Mouse (Mus musculus) fat pad, adult 2 months (tissue): ENCODE results near the gene Gm45194.

Experiments used
- DNase-seq: peaks from one replicate; pipeline ENCODE4 v3.0.0-alpha.2; 2011; ENCODE audit warnings: low read depth, low spot score; ENCODE audit errors: extremely low read depth

Gene Gm45194

DNA sequence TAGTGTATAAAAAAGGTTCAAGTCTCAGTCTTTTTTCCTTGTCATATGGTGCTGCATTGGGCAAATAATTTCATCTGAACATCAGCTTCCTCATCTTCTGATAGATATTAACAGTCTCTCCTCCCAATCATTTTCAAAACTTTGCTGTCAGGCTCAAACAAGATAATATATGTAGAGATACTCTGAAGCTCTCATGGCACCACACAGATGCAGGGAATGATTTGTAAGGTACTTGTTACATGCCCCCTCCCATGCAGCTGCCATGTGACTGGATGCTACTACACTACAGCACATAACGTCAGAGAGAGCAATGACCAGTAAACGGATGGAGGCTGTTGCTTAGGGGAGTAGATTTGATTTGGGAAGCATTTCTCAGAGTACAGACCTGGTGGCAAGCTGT is at the start of gene Gm45194:
TSS of gene Gm45194 (plus strand) at position 301 of the 400 bp plus-strand sequence.
- no peak for DNase-seq

DNA sequence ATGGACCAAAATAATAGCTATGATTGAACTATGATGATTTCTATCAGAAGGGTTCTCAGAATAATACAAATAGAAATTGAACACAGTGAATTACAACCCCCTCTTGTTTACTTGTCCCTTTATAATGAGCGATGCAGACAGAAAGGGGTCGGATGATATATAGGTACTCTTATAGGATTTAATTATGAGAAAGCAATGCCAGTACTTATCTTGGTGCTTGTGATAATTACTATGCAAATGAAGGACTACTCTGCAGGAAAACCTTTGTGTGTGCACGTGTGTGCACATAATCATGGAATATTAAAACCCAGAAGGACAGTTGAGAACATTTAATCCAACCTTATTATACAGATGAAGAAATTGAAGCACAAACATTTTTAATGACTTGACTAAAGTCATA is 35.3 kb upstream of the Gm45194 start:
- no peak for DNase-seq

DNA sequence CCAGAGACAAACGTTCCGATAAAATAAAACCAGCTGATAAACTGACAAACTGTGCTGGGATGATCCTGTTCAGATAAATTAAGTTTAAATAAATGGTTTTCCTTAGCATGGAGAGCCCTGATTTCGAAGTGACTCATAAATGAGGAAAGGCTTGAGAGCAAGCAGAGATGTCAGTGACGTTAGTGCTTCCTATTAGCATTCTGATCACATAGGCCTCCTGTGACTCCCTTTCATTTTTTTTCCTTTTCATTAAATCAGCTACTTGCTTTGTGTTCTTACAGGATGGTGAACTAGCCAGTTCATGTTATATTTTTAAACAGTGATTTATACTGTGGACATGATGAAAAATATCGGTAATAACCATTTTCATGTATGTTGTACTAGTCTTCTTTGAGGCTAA is 9.9 kb upstream of the Gm45194 start:
- no peak for DNase-seq

DNA sequence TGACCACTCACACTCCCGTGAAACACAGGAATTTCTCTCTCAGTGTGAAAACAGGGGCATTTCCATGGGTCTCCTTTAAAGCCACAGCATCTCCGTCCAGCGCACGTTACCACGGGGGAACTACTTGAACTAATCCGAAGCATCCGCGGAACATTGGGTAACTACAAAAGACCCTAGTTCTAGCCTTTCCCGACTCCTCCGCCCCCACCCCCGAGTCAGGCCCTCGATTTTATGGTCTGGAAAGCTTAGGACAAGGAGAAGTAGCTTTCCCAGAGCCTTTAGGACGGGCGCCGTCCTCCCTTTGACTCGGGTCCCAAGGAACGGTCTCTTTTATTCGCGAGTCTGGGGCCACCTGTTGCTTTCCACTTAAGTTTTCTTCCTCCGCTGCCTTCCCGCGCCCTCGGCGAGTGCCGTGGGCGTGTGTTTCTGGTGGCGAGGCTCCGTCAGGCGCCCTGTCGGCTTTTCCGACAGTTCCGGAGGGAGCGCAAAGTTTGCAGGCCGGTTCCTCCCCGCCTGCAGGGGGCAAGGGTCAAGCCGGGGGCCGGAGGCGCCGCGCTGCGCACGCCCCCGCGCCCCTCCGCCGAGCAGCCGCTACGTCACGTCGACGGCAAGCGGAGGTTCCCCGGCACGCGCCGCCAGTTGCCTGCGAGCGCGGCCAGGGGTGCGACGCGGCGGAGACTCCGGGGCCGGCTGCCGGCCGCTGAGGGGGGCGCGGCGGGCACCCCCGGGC is 3.3 kb downstream of the Gm45194 start:
- no peak for DNase-seq

DNA sequence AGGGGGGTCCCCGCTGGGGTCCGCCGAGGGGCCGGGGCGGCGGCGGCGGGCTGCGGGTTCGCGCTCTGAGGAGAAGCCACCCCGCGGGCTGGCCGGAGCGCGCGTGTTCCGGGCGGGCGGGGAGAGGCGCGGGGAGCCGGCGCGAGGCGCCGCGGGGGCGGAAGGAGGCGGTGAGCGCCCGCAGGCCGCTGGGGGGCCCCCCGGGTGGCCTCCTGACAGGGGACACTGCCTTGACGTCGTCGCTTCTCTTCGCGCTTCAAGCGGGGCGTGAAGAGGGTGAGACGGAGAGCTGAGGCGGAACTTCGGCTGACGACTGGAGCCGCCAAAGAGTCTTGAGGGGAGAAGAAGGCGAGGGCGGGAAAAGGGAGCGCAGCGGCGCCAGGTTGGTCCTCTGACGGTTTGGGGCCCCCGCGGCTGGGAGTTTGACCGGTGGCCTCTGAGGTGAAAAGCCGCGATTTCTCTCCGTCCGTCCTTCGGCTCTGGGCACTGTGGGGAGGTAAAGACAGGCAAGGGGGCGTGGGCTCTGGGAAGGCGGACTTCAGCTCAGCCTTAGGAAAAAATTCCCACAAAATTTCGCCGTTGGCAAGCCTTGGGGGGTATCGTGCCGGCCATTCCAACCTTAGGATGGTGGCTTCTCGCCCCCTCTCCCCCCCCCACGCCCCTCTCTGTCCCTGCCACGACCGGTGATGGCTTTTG is 4.0 kb downstream of the Gm45194 start:
- DNase-seq: no peak

DNA sequence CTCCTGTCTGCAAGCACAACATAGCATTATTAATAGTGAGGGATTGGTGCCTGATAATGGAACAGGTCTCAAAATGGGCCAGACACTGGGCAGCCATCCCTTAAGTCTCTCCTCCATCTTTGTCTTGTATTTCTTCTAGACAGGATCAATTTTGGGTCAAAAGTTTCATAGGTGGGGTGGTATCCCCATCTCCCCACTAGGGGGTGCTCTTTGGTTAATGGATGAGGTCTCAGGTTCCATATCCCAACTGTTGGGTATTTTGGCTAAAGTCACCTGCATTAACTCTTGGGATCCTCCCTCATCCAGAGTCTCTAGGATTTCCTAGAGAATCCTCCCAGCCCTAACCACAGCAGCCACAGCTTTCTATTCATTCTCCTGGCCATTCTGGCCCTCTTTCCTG is 26.2 kb downstream of the Gm45194 start:
- no peak for DNase-seq

DNA sequence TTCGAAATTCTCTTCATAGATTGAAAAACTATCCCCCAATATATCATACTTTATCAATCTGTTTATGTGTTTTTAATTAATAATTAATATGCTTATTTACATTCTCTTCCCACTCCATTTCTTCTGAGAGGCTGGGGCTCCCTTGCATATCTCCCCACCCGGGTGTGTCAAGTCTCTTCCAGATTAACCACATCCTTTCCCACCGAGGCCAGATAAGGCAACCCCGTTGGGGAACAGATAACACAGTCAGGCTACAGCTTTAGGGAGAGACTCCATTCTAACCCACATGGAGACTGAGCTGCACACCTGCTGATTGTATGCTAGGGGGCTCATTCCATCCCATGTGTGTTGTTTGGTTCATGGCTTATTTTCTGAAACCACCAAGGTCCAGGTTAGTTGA is 69.7 kb downstream of the Gm45194 start:
- DNase-seq: no peak

DNA sequence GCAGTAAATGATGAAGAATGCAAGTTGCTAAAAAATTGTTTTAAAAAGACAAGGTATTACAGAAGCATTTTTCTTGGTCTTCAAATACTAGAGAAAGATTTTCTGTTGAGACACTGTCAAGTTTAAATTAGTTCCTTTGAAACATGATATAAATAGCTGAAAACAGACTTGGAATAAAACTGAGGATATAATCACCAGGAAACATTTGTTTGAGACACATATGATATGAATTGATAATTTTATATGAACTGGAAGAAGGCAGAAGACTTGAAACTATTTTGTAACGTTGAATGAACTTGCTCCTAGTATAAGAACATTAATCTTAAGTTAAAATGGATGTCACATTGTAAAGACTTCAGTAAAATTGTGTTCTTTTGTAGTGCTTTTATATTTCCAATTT is 108.5 kb downstream of the Gm45194 start:
- DNase-seq: no peak

DNA sequence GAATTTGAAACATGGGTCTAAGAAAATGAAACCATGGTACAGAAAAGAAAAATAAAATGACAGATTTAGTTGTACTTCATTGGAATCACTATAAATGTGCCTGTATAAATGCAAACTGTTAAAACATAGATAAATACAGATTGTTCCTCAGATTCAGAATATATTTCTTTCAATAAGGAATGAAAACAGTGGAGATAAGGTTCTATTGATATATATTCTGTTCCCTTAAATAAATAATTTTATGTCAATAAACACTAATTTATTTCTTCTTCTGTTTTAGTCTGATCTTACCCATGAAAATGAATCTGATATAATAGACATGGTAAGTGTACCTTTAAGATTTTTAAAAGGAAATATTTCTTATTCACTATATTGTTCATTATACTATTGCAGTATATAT is 119.5 kb downstream of the Gm45194 start, which contains the start of gene Tex16:
TSS of gene Tex16 (plus strand) at position 301 of the 400 bp plus-strand sequence.
- DNase-seq: no peak

DNA sequence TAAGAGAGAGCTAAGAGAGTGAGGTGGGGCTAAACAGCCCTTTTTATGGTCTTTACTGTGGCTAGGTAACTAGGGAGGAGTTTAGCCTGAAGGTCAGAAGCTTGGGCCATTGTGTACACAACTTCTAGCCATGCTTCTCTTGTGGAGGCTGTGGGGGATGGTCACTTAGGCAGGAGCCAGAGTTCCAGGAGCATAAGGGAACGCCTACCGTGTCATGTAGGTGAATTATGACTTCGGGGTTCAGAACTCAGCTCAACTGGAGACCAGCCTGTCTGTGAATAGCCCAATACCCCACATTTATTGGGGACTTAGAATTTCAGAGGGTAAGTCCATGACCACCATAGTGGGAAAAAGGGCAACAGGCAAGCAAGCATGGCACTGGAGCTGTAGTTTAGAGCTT is 347.6 kb downstream of the Gm45194 start, which contains the start of gene 4933403O08Rik:
TSS of gene 4933403O08Rik (plus strand) at position 301 of the 400 bp plus-strand sequence.
- no peak for DNase-seq

DNA sequence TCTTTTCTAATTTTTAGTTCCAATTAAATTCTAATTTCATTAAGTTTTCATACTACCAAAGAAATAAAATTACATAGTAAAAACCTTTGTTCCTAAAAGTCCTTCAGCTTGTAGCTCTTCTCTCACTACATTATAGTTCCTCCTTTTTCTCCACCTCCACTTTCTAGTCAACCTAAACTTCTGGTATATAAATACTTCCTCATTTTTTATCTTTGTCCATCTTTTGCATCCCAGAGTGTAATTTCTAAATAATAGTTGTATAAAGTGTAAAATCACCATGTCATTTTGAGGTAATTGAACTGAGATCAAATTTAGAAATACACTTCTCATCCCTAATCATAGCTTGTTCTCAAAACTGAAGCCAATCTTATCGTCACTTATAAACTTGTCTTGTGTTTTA is 351.7 kb downstream of the Gm45194 start:
- DNase-seq: no peak

DNA sequence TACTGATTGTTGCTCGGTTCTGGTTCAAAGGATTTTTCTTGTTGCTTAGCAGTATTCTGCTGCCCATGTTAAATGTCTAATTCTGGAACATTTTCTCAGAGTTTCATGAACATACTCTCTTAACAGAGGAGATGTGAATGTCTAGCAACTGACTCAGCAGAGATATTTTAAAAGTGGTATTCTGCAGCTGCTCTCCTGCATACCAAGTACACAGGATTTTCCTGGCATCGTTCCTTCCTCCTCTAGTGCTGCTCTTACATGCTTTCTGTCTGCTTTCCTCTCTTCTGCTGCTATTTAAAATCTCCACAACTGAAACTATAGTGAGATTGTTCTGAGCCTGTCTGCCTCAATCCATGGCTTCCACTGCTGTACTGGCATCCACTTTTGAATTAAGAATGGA is 364.3 kb downstream of the Gm45194 start:
- DNase-seq: no peak

DNA sequence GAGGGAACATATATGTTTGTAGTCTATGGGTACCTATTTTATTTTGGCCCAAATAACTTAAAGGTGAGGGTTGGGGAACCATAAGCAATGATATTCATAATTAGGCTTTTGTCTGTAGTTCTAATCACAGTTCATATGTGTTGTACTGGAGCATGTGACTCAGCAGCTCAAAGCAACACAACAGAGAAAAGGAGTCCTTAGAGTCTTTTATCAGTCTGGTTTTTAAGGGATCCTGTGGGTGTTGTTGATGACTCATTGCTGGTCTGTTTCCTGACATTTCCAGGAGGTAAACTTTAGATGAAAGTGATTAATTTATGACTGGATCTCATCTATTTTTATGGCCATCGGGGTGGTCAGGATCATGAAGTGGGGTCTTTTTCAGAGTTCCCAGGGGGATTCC is 382.4 kb downstream of the Gm45194 start:
- no peak for DNase-seq
